ENCODE assay signal across 13 mouse cellular contexts in the genomic region with DNA sequence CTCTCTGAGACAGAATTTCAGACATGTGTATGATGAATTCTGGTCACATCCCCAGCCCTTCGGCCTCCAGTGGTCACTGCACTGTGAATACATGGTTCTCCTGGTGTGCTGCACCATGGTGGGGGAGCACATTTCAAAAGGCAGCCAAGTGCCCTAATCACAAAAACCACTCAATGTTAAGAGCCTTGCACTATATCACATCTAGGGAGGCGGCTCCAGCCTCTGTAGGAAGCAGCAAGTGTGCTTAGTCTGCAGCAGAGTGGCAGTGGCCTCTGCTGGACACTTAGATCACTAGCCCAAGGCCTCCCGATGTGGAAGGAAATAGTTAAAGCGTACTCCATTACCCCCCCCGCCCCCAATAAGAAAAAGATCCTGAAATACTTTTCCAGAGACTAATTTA. TPM values are rescaled to one million over a fixed set of nuclear protein-coding genes. Genes with fewer than 3 reads are reported as not detected.
"Had no signal": no experiment of that assay in that cellular context is flagged by ENCODE, and none has a peak within 500 bp of the region (broad histone marks: within the 10 kb centered on the region; RNA-seq: fewer than 3 reads in every experiment).

No protein-coding gene starts in this region.

- DNase-seq: kidney, adult 18-20 months; layer of hippocampus, postnatal 36 days; liver, embryonic 13.5 days; lung, postnatal 10 days; right cerebral cortex, adult 18-20 months; right cerebral cortex, postnatal 25 days; thymus, postnatal 4 days had no signal

- H3K4me3 ChIP-seq: limb, embryonic 15.5 days; liver, embryonic 13.5 days; midbrain, embryonic 12.5 days; myocyte; neural tube, embryonic 15.5 days had no signal

- H3K9ac ChIP-seq: limb, embryonic 15.5 days; liver, embryonic 13.5 days; midbrain, embryonic 12.5 days; neural tube, embryonic 15.5 days had no signal

- H3K27me3 ChIP-seq: limb, embryonic 15.5 days; liver, embryonic 13.5 days; midbrain, embryonic 12.5 days; neural tube, embryonic 15.5 days had no signal

- H3K9me3 ChIP-seq: limb, embryonic 15.5 days; liver, embryonic 13.5 days; midbrain, embryonic 12.5 days; neural tube, embryonic 15.5 days had no signal

- H3K4me2 ChIP-seq: limb, embryonic 15.5 days; liver, embryonic 13.5 days; midbrain, embryonic 12.5 days; neural tube, embryonic 15.5 days had no signal

- H3K4me1 ChIP-seq: limb, embryonic 15.5 days; midbrain, embryonic 12.5 days; neural tube, embryonic 15.5 days had no signal

- H3K27ac ChIP-seq: limb, embryonic 15.5 days; liver, embryonic 13.5 days; midbrain, embryonic 12.5 days; neural tube, embryonic 15.5 days had no signal

RNA-seq across cellular contexts. Expression of gene Cdh15, which starts 51.3 kb away (rescaled TPM):
- total RNA-seq: megakaryocyte-erythroid progenitor cell, adult 5-6 weeks had no signal
- polyA plus RNA-seq: small intestine, adult 2 months had no signal
